Mouse (Mus musculus): ENCODE measurements at regions not wholly inside any gene's neighbourhood (a gene's known extent, or its start where the extent isn't known, plus 50 kb on each side); places are given as distances from the start of the nearest gene placed in this dataset.
A peak's percentile ranks its signal among the peaks of the same experiment; 100 is the strongest.

- Histone ChIP-seq H3K4me3 (ENCODE audit: insufficient read depth, low read length) (no peak overlapping the region), H3K4me1 (ENCODE audit: control insufficient read depth, insufficient read depth, low read length) (no peaks in the 10 kb centered on the region), H3K27ac (ENCODE audit: insufficient read depth, low read length) (no peak overlapping the region)
- TF ChIP-seq CTCF (IDR thresholded peaks at IDR 0.05; ENCODE audit: borderline replicate concordance, insufficient read depth, low read length) (no peak), POLR2A (IDR thresholded peaks at IDR 0.05; ENCODE audit: low read depth, low read length) (no peak)
These were observed 376.7 kb upstream of the Xrcc4 start for GRCm38 (mm10) chr13:90466096-90466495.

- Histone ChIP-seq H3K4me1 (ENCODE audit: control insufficient read depth, insufficient read depth, low read length) (no peaks in the 10 kb centered on the region), H3K27ac (ENCODE audit: insufficient read depth, low read length) (0 out of 2 replicates have a peak overlapping the region, but pooled peaks have one; percentile 50), H3K4me3 (ENCODE audit: insufficient read depth, low read length) (no peak overlapping the region)
- TF ChIP-seq CTCF (IDR thresholded peaks at IDR 0.05; ENCODE audit: borderline replicate concordance, insufficient read depth, low read length) (no peak), POLR2A (IDR thresholded peaks at IDR 0.05; ENCODE audit: low read depth, low read length) (no peak)
These were observed 374.6 kb upstream of the Xrcc4 start for GRCm38 (mm10) chr13:90464051-90464450.

- Histone ChIP-seq H3K4me1 (ENCODE audit: control insufficient read depth, insufficient read depth, low read length) (no peaks in the 10 kb centered on the region), H3K4me3 (ENCODE audit: insufficient read depth, low read length) (no peak overlapping the region), H3K27ac (ENCODE audit: insufficient read depth, low read length) (no peak overlapping the region)
- TF ChIP-seq CTCF (IDR thresholded peaks at IDR 0.05; ENCODE audit: borderline replicate concordance, insufficient read depth, low read length) (no peak), POLR2A (IDR thresholded peaks at IDR 0.05; ENCODE audit: low read depth, low read length) (no peak)
These were observed 374.0 kb upstream of the Xrcc4 start for GRCm38 (mm10) chr13:90463381-90463780.

- TF ChIP-seq CTCF (IDR thresholded peaks at IDR 0.05; ENCODE audit: borderline replicate concordance, insufficient read depth, low read length) (no peak), POLR2A (IDR thresholded peaks at IDR 0.05; ENCODE audit: low read depth, low read length) (no peak)
- Histone ChIP-seq H3K4me1 (ENCODE audit: control insufficient read depth, insufficient read depth, low read length) (no peaks in the 10 kb centered on the region), H3K27ac (ENCODE audit: insufficient read depth, low read length) (no peak overlapping the region), H3K4me3 (ENCODE audit: insufficient read depth, low read length) (no peak overlapping the region)
These were observed 365.2 kb upstream of the Xrcc4 start for GRCm38 (mm10) chr13:90454631-90455030.

- Histone ChIP-seq H3K4me3 (ENCODE audit: insufficient read depth, low read length) (no peak overlapping the region), H3K27ac (ENCODE audit: insufficient read depth, low read length) (no peak overlapping the region), H3K4me1 (ENCODE audit: control insufficient read depth, insufficient read depth, low read length) (no peaks in the 10 kb centered on the region)
- TF ChIP-seq CTCF (IDR thresholded peaks at IDR 0.05; ENCODE audit: borderline replicate concordance, insufficient read depth, low read length), result no peak
- no peak for TF ChIP-seq POLR2A (IDR thresholded peaks at IDR 0.05; ENCODE audit: low read depth, low read length)
These were observed 337.5 kb upstream of the Xrcc4 start for GRCm38 (mm10) chr13:90426901-90427300.

DNA sequence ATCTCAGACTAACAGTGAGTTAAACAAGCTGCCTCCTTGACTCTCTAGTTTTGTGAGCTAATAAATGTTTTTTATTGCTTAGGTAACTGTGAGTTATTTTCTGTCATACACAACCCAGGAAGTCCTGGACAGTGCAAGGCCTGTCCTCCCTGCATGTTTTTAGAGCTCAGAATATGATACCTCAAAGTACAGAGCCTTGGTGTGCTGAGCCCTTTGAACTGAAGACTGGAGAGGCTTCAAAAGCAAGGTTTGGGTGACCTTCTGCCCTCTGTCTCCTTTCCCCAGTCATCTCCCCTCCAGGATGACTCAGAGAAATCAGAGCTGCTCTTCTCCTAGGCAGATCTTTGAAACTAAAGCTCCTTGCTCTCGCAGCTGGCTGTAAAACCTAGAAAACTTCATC is 336.0 kb upstream of the Xrcc4 start:
- H3K4me1 ChIP-seq (ENCODE audit: control insufficient read depth, insufficient read depth, low read length), result no peaks in the 10 kb centered on the region
- no peak for TF ChIP-seq CTCF (IDR thresholded peaks at IDR 0.05; ENCODE audit: borderline replicate concordance, insufficient read depth, low read length)
- no peak for TF ChIP-seq POLR2A (IDR thresholded peaks at IDR 0.05; ENCODE audit: low read depth, low read length)
- no peak overlapping the region for H3K27ac ChIP-seq (ENCODE audit: insufficient read depth, low read length)
- no peak overlapping the region for H3K4me3 ChIP-seq (ENCODE audit: insufficient read depth, low read length)

DNA sequence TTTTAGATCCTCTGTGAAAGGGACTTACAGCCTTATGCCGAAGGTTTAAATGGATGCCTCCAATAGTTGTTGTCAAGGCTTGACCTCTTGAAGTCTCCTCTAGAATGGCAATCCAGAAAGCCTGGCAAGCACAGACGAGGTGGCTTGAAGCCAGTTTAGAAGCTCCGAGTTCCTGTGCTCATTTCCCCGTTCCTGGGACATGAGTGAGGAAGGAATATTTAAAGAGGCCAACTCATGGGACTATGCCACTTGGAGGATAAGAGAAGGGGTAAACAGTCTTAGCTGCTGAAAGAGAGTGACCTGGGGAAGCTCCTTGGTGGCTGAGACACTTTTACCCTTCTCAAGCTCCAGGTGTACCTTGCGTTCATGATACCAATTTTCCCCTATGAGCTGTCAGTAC is 335.1 kb upstream of the Xrcc4 start:
- no peak overlapping the region for H3K4me3 ChIP-seq (ENCODE audit: insufficient read depth, low read length)
- H3K27ac ChIP-seq (ENCODE audit: insufficient read depth, low read length), result no peak overlapping the region
- TF ChIP-seq POLR2A (IDR thresholded peaks at IDR 0.05; ENCODE audit: low read depth, low read length) (no peak), CTCF (IDR thresholded peaks at IDR 0.05; ENCODE audit: borderline replicate concordance, insufficient read depth, low read length) (no peak)
- H3K4me1 ChIP-seq (ENCODE audit: control insufficient read depth, insufficient read depth, low read length), result no peaks in the 10 kb centered on the region

GRCm38 (mm10) chr13:90420966-90421365 is 331.6 kb upstream of the Xrcc4 start:
- TF ChIP-seq CTCF (IDR thresholded peaks at IDR 0.05; ENCODE audit: borderline replicate concordance, insufficient read depth, low read length) (no peak), POLR2A (IDR thresholded peaks at IDR 0.05; ENCODE audit: low read depth, low read length) (no peak)
- Histone ChIP-seq H3K4me1 (ENCODE audit: control insufficient read depth, insufficient read depth, low read length) (no peaks in the 10 kb centered on the region), H3K27ac (ENCODE audit: insufficient read depth, low read length) (no peak overlapping the region)

GRCm38 (mm10) chr13:90404392-90404791 is 315.0 kb upstream of the Xrcc4 start:
- Histone ChIP-seq H3K27ac (ENCODE audit: insufficient read depth, low read length) (no peak overlapping the region), H3K4me3 (ENCODE audit: insufficient read depth, low read length) (no peak overlapping the region), H3K4me1 (ENCODE audit: control insufficient read depth, insufficient read depth, low read length) (no peaks in the 10 kb centered on the region)
- TF ChIP-seq CTCF (IDR thresholded peaks at IDR 0.05; ENCODE audit: borderline replicate concordance, insufficient read depth, low read length) (no peak), POLR2A (IDR thresholded peaks at IDR 0.05; ENCODE audit: low read depth, low read length) (no peak)

More at GRCm38 (mm10) chr13:90420966-90421365, 331.6 kb upstream of the Xrcc4 start:
- H3K4me3 ChIP-seq (ENCODE audit: insufficient read depth, low read length), result no peak overlapping the region

DNA sequence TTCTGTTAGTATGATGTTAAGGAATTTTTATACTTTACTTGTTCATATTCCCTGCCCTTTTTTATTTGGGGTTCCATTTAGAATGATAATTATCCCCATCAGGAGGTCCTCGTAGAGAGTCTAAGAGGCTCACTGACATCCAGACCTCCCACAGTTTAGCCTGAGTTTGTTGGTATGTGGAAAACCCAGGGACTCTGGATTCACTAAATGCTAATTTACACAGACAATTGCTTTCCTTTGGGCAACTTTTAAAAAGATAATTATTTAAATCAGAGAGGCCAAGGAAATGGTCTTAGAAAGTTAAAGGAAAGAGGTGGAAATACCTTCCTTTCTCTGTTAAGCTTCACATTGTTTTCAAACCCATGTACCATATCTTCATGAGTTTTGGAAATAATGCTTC is 312.7 kb upstream of the Xrcc4 start:
- no peak for TF ChIP-seq CTCF (IDR thresholded peaks at IDR 0.05; ENCODE audit: borderline replicate concordance, insufficient read depth, low read length)
- TF ChIP-seq POLR2A (IDR thresholded peaks at IDR 0.05; ENCODE audit: low read depth, low read length), result no peak
- Histone ChIP-seq H3K4me3 (ENCODE audit: insufficient read depth, low read length) (no peak overlapping the region), H3K27ac (ENCODE audit: insufficient read depth, low read length) (no peak overlapping the region), H3K4me1 (ENCODE audit: control insufficient read depth, insufficient read depth, low read length) (no peaks in the 10 kb centered on the region)

GRCm38 (mm10) chr13:90401496-90401895 is 312.1 kb upstream of the Xrcc4 start:
- no peaks in the 10 kb centered on the region for H3K4me1 ChIP-seq (ENCODE audit: control insufficient read depth, insufficient read depth, low read length)
- no peak overlapping the region for H3K27ac ChIP-seq (ENCODE audit: insufficient read depth, low read length)
- no peak for TF ChIP-seq POLR2A (IDR thresholded peaks at IDR 0.05; ENCODE audit: low read depth, low read length)
- TF ChIP-seq CTCF (IDR thresholded peaks at IDR 0.05; ENCODE audit: borderline replicate concordance, insufficient read depth, low read length), result no peak
- no peak overlapping the region for H3K4me3 ChIP-seq (ENCODE audit: insufficient read depth, low read length)

Data from embryonic fibroblast, embryonic 13.5 days (primary cell).